ENCODE assay signal across 10 mouse cellular contexts in genomic region chr6:65140082-65140749, GRCm38 (mm10). TPM values are rescaled to one million over a fixed set of nuclear protein-coding genes. Genes with fewer than 3 reads are reported as not detected.
DNase-seq lines count a peak whose midpoint lies in the region; ATAC-seq and TF ChIP-seq lines count a peak whose summit lies in the region.
"Had no signal": no experiment of that assay in that cellular context is flagged by ENCODE, and none has a peak within 500 bp of the region (broad histone marks: within the 10 kb centered on the region; RNA-seq: fewer than 3 reads in every experiment).

No protein-coding gene starts in this region.

- WGBS in midbrain, embryonic 11.5 days = 34% methylated on average over 5 of the region's 5 CpGs
- WGBS in thymus, adult 2 months = 61% methylated on average over 5 of the region's 5 CpGs

- H3K9ac ChIP-seq in midbrain, embryonic 11.5 days (ENCODE audit: low read length) = peak overlapping the region; percentile 16; the same call in 1 of the 2 replicates
- H3K9ac ChIP-seq: limb, embryonic 12.5 days; lung, embryonic 15.5 days had no signal

- no peak overlapping the region for H3K4me3 ChIP-seq in midbrain, embryonic 11.5 days (ENCODE audit: low read depth, low read length)
- no peak overlapping the region for H3K4me3 ChIP-seq in thymus, adult 2 months (ENCODE audit: control insufficient read depth, insufficient read depth, low read length)
- H3K4me3 ChIP-seq: limb, embryonic 12.5 days; lung, embryonic 15.5 days had no signal

- no peak for TF ChIP-seq CTCF in thymus, adult 2 months (IDR thresholded peaks at IDR 0.05; ENCODE audit: borderline replicate concordance, control insufficient read depth, extremely low read depth, insufficient read depth, low read length, poor library complexity)

- H3K4me2 ChIP-seq in midbrain, embryonic 11.5 days = no peak overlapping the region
- H3K4me2 ChIP-seq: limb, embryonic 12.5 days; lung, embryonic 15.5 days had no signal

- no peaks in the 10 kb centered on the region for H3K9me3 ChIP-seq in midbrain, embryonic 11.5 days (ENCODE audit: control insufficient read depth, low read length)
- H3K9me3 ChIP-seq: limb, embryonic 12.5 days; lung, embryonic 15.5 days had no signal

- peak overlapping the region; percentile 48; the same call in 1 of the 2 replicates for H3K27ac ChIP-seq in midbrain, embryonic 11.5 days (ENCODE audit: low read depth, low read length)
- no peak overlapping the region for H3K27ac ChIP-seq in thymus, adult 2 months (ENCODE audit: control insufficient read depth, insufficient read depth, low read length)
- H3K27ac ChIP-seq: limb, embryonic 12.5 days; lung, embryonic 15.5 days had no signal

- H3K27me3 ChIP-seq in midbrain, embryonic 11.5 days (ENCODE audit: control insufficient read depth, insufficient read depth, low read length) = no peaks in the 10 kb centered on the region
- H3K27me3 ChIP-seq in thymus, adult 2 months (ENCODE audit: control insufficient read depth, insufficient read depth, low read length) = no peaks in the 10 kb centered on the region
- H3K27me3 ChIP-seq: limb, embryonic 12.5 days; lung, embryonic 15.5 days had no signal

- H3K4me1 ChIP-seq in midbrain, embryonic 11.5 days (ENCODE audit: control insufficient read depth, insufficient read depth, low read length) = peaks cover 21% of the 10 kb centered on the region
- H3K4me1 ChIP-seq in thymus, adult 2 months (replicated peaks; ENCODE audit: control insufficient read depth, insufficient read depth, low read length) = peaks cover 9% of the 10 kb centered on the region
- H3K4me1 ChIP-seq: lung, embryonic 15.5 days had no signal

- DNase-seq in heart, adult 11 months = peak; percentile 77
- no peak for DNase-seq in heart, postnatal 25 days (ENCODE audit: low spot score)
- DNase-seq in CD4-positive helper T cell, adult 2 months (ENCODE audit: low read depth, low spot score) = peak; percentile 24
- DNase-seq in embryo, embryonic 11 days = peak; percentile 34
- DNase-seq in midbrain, embryonic 11.5 days (ENCODE audit: low spot score, missing footprints) = peak; percentile 90
- DNase-seq in thymus, adult 2 months = no peak
- DNase-seq in adrenal gland, adult 8-10 months = no peak
- no peak for DNase-seq in urinary bladder, postnatal 10 days (ENCODE audit: low spot score)

- no peaks in the 10 kb centered on the region for H3K36me3 ChIP-seq in midbrain, embryonic 11.5 days (ENCODE audit: control insufficient read depth, insufficient read depth, low read length)
- H3K36me3 ChIP-seq in thymus, adult 2 months (ENCODE audit: control insufficient read depth, insufficient read depth, low read length) = no peaks in the 10 kb centered on the region
- H3K36me3 ChIP-seq: limb, embryonic 12.5 days; lung, embryonic 15.5 days had no signal

- intact Hi-C loops in heart, postnatal 25 days (cut with DNase I) = no loop called here

- TF ChIP-seq POLR2A in thymus, adult 2 months (IDR thresholded peaks at IDR 0.05; ENCODE audit: control insufficient read depth, extremely low read depth, insufficient read depth, low read length, poor library complexity) = no peak

- peak; percentile 89 for ATAC-seq in midbrain, embryonic 11.5 days (ENCODE audit: low FRiP score)

RNA-seq across cellular contexts. Expression of gene Hpgds, which starts 4.5 kb away (rescaled TPM):
- total RNA-seq in heart, postnatal 25 days (2021) = 1 to 10 TPM in 1 of 2 experiments, under 1 TPM in 1; 0.48 to 1.0 TPM
- 11.1 and 11.2 TPM in 2 replicates for polyA plus RNA-seq in midbrain, embryonic 11.5 days (2014; fragmentation: Nextera tagmentation; extraction: Ambion mirVana)
- 2.1 and 4.2 TPM in 2 replicates for polyA plus RNA-seq in thymus, adult 2 months (2012; rRNA removed)
- 1 to 10 TPM; 2.0 to 6.1 (median 3.9) TPM for total RNA-seq in adrenal gland, adult 8-10 months (2022)

Comparison
In these comparisons a context has a peak if more than half of its experiments do, and no peak if none do; other contexts are left out.
1. DNase-seq: peak in heart, adult 11 months (single experiment), CD4-positive helper T cell, adult 2 months (single experiment), embryo, embryonic 11 days (single experiment) and midbrain, embryonic 11.5 days (single experiment); none in heart, postnatal 25 days (single experiment), thymus, adult 2 months (single experiment), adrenal gland, adult 8-10 months (single experiment) and urinary bladder, postnatal 10 days (single experiment).